Mouse (Mus musculus) ES-E14 (cell line): ENCODE measurements around the gene Dcbld2. TPM values are rescaled to one million over a fixed set of nuclear protein-coding genes. Genes with fewer than 3 reads are reported as not detected.
A peak's percentile ranks its signal among the peaks of the same experiment; 100 is the strongest.
"Not testable (repeated sequence)": the region's sequence is repeated elsewhere in the genome, so short reads cannot be mapped to it uniquely, and the experiment has no call there.

Experiments used
- DNase-seq: peaks from one replicate; pipeline ENCODE4 v3.0.0-alpha.2; 2013; ENCODE audit warnings: low read depth, low spot score
- H3K27ac ChIP-seq: 2 replicates; pipeline ENCODE4 v1.5.1; 2012; ENCODE audit warnings: low read depth, mild to moderate bottlenecking, low read length, moderate library complexity, mixed read lengths; ENCODE audit not compliant: poor library complexity, insufficient read depth, severe bottlenecking
- H3K36me3 ChIP-seq: 2 replicates; pipeline ENCODE4 v1.6.1; 2012; ENCODE audit warnings: mild to moderate bottlenecking, low read length, moderate library complexity, mixed read lengths; ENCODE audit not compliant: control insufficient read depth, poor library complexity, insufficient read depth, severe bottlenecking
- H3K4me1 ChIP-seq, 2 experiments: fragments of 150-350 bp in 1 of 2; sonication (generic) in 1 of 2; 2 replicates each; pipeline ENCODE4 v1.6.1; 2012; ENCODE audit warnings: low read length in 2 of 2, mild to moderate bottlenecking in 1 of 2, mixed read lengths in 1 of 2; ENCODE audit not compliant: control insufficient read depth in 2 of 2, insufficient read depth in 2 of 2, poor library complexity in 1 of 2
- H3K4me3 ChIP-seq, 2 experiments: fragments of 150-350 bp in 1 of 2; sonication (generic) in 1 of 2; 2 replicates each; pipeline ENCODE4 v1.5.1; 2012; ENCODE audit warnings: low read length in 2 of 2, low read depth in 1 of 2, mild to moderate bottlenecking in 1 of 2, mixed read lengths in 1 of 2; ENCODE audit not compliant: insufficient read depth in 1 of 2, poor library complexity in 1 of 2, severe bottlenecking in 1 of 2
- H3K9ac ChIP-seq: 2 replicates; pipeline ENCODE4 v1.6.1; 2012; ENCODE audit warnings: low read depth, mild to moderate bottlenecking, low read length, mixed read lengths; ENCODE audit not compliant: poor library complexity, insufficient read depth, severe bottlenecking
- H3K9me3 ChIP-seq: fragments of 150-350 bp; sonication (generic); 2 replicates; pipeline ENCODE4 v1.6.1; 2012; ENCODE audit warnings: low read depth, mild to moderate bottlenecking, low read length; ENCODE audit not compliant: control insufficient read depth, insufficient read depth
- CHD2 ChIP-seq: IDR thresholded peaks from 2 replicates; pipeline ENCODE4 v1.6.1; 2014; ENCODE audit warnings: mild to moderate bottlenecking, low read depth, low read length, inconsistent platforms
- HCFC1 ChIP-seq: IDR thresholded peaks from 2 replicates; pipeline ENCODE4 v1.6.1; 2012; ENCODE audit warnings: low read length, inconsistent platforms, borderline replicate concordance; ENCODE audit not compliant: insufficient read depth
- MAFK ChIP-seq: IDR thresholded peaks from 2 replicates; pipeline ENCODE4 v1.6.1; 2014; ENCODE audit warnings: mild to moderate bottlenecking, low read depth, low read length, inconsistent platforms; ENCODE audit not compliant: insufficient read depth
- ZC3H11A ChIP-seq: IDR thresholded peaks from 2 replicates; pipeline ENCODE4 v1.6.1; 2012; ENCODE audit warnings: low read depth, mild to moderate bottlenecking, inconsistent platforms, low read length, borderline replicate concordance
- ZNF384 ChIP-seq: IDR thresholded peaks from 2 replicates; pipeline ENCODE4 v1.6.1; 2012; ENCODE audit warnings: low read depth, low read length, inconsistent platforms
- in situ Hi-C, 2 experiments: fragments of 600-800 bp; cut with MboI; formaldehyde crosslinking; loops; one replicate each; pipeline ENCODE4 v1.15.1; 2025; ENCODE audit warnings: low sequenced_read_pairs in 2 of 2, inconsistent platforms in 1 of 2; ENCODE audit not compliant: unreplicated experiment in 2 of 2
- total RNA-seq: library from RNA; depleted of rRNA; stranded (reverse); fragments of 300-350 nt; gene quantifications from 2 replicates; pipeline ENCODE4 v1.2.3, GENCODE M21; 2012

Gene Dcbld2
- total RNA-seq, 1 experiment = 45.7 TPM

- Histone ChIP-seq H3K4me3 (no peak overlapping the region), H3K9ac (no peak overlapping the region), H3K27ac (no peak overlapping the region), H3K36me3 (peaks cover 13% of the 10 kb centered on the region; the same call in 1 of the 2 replicates), H3K9me3 (no peaks in the 10 kb centered on the region), H3K4me1 (no peaks in the 10 kb centered on the region)
- TF ChIP-seq HCFC1 = no peak
- no peak for TF ChIP-seq ZNF384
- TF ChIP-seq CHD2 = no peak
- no peak for TF ChIP-seq MAFK
- no peak for TF ChIP-seq ZC3H11A
- in situ Hi-C loops = no loop called here
- no peak for DNase-seq
Observed at GRCm38 (mm10) chr16:58456445-58456844, 48.2 kb downstream of the Dcbld2 start.

GRCm38 (mm10) chr16:58456991-58457390 is 48.7 kb downstream of the Dcbld2 start:
- in situ Hi-C loops = no loop called here
- H3K36me3 ChIP-seq = peaks cover 13% of the 10 kb centered on the region; the same call in 1 of the 2 replicates
- no peaks in the 10 kb centered on the region for H3K4me1 ChIP-seq
- TF ChIP-seq ZC3H11A = no peak
- no peak for TF ChIP-seq ZNF384
- TF ChIP-seq MAFK = no peak
- no peak for TF ChIP-seq CHD2
- no peak for TF ChIP-seq HCFC1
- no peak overlapping the region for H3K9ac ChIP-seq
- H3K9me3 ChIP-seq = no peaks in the 10 kb centered on the region
- H3K4me3 ChIP-seq = no peak overlapping the region
- no peak overlapping the region for H3K27ac ChIP-seq
- no peak for DNase-seq

GRCm38 (mm10) chr16:58459966-58460365 is 51.7 kb downstream of the Dcbld2 start:
- H3K4me3 ChIP-seq, DNase-seq, H3K4me1 ChIP-seq, H3K27ac ChIP-seq, H3K9ac ChIP-seq, H3K9me3 ChIP-seq: not testable (repeated sequence)
- in situ Hi-C loops = loop anchor here in 1 of 2 experiments (5.0 kb wide), 1 partner anchor 162 kb away; no protein-coding TSS in a partner anchor
- peaks cover 21% of the 10 kb centered on the region for H3K36me3 ChIP-seq

GRCm38 (mm10) chr16:58460386-58460785 is 52.1 kb downstream of the Dcbld2 start:
- Histone ChIP-seq H3K4me3 (no peak overlapping the region), H3K9me3 (no peaks in the 10 kb centered on the region), H3K27ac (no peak overlapping the region), H3K9ac (no peak overlapping the region), H3K36me3 (peaks cover 24% of the 10 kb centered on the region), H3K4me1 (no peaks in the 10 kb centered on the region)
- in situ Hi-C loops = loop anchor here in 1 of 2 experiments (5.0 kb wide), 1 partner anchor 162 kb away; no protein-coding TSS in a partner anchor
- no peak for TF ChIP-seq ZNF384
- TF ChIP-seq CHD2 = no peak
- no peak for TF ChIP-seq ZC3H11A
- TF ChIP-seq HCFC1 = no peak
- no peak for TF ChIP-seq MAFK
- DNase-seq = no peak

- in situ Hi-C loops = loop anchor here in 1 of 2 experiments (5.0 kb wide), 1 partner anchor 160 kb away; no protein-coding TSS in a partner anchor
- no peak overlapping the region for H3K27ac ChIP-seq
- DNase-seq = no peak
- no peaks in the 10 kb centered on the region for H3K9me3 ChIP-seq
- peaks cover 27% of the 10 kb centered on the region for H3K36me3 ChIP-seq
- no peak overlapping the region for H3K4me3 ChIP-seq
- no peak overlapping the region for H3K9ac ChIP-seq
- no peaks in the 10 kb centered on the region for H3K4me1 ChIP-seq
- TF ChIP-seq ZC3H11A = 0 out of 2 replicates have a peak, but pooled peaks have one; percentile 43
- no peak for TF ChIP-seq HCFC1
Observed at GRCm38 (mm10) chr16:58461856-58462518, 53.7 kb downstream of the Dcbld2 start.
